Mouse (Mus musculus) forebrain, embryonic 13.5 days (tissue): ENCODE measurements around the gene Arhgef7. TPM values are rescaled to one million over a fixed set of nuclear protein-coding genes. Genes with fewer than 3 reads are reported as not detected.

Source experiments
- ATAC-seq: fragments of 200-750 bp; cut with Nextera tagmentation; 2 replicates; pipeline ENCODE4 v1.8.0; 2017
- H3K27ac ChIP-seq: fragments of 300-500 bp; sonication (generic); 2 replicates; pipeline ENCODE4 v1.5.1; 2015; ENCODE audit warnings: inconsistent platforms, mild to moderate bottlenecking, moderate library complexity
- H3K27me3 ChIP-seq: fragments of 300-500 bp; sonication (generic); 2 replicates; pipeline ENCODE4 v1.6.1; 2015; ENCODE audit warnings: mild to moderate bottlenecking, inconsistent platforms
- H3K36me3 ChIP-seq: fragments of 300-500 bp; sonication (generic); 2 replicates; pipeline ENCODE4 v1.6.1; 2015; ENCODE audit warnings: mild to moderate bottlenecking, inconsistent platforms; ENCODE audit not compliant: poor library complexity, severe bottlenecking
- H3K4me1 ChIP-seq: fragments of 300-500 bp; sonication (generic); 2 replicates; pipeline ENCODE4 v1.6.1; 2015; ENCODE audit warnings: inconsistent platforms
- H3K4me2 ChIP-seq: fragments of 300-500 bp; sonication (generic); 2 replicates; pipeline ENCODE4 v1.6.1; 2015; ENCODE audit warnings: inconsistent platforms, mild to moderate bottlenecking, moderate library complexity
- H3K4me3 ChIP-seq: fragments of 300-500 bp; sonication (generic); 2 replicates; pipeline ENCODE4 v1.5.1; 2015; ENCODE audit warnings: mild to moderate bottlenecking, inconsistent platforms
- H3K9ac ChIP-seq: fragments of 300-500 bp; sonication (generic); 2 replicates; pipeline ENCODE4 v1.6.1; 2015; ENCODE audit warnings: mild to moderate bottlenecking, inconsistent platforms
- H3K9me3 ChIP-seq: fragments of 300-500 bp; sonication (generic); replicated peaks from 2 replicates; pipeline ENCODE4 v1.6.1; 2016; ENCODE audit warnings: inconsistent platforms
- WGBS: fragments of 180-500 bp; shearing (Covaris S2); methylation state at CpG from one replicate; pipeline ENCODE4 v1.1.7; 2015; 5-methylcytosine and 5-hydroxymethylcytosine counted together
- polyA plus RNA-seq: library from polyadenylated mRNA; unstranded; fragments of >200 nt; fragmentation: Nextera tagmentation; extraction: Ambion mirVana; gene quantifications from 2 replicates; pipeline ENCODE4 v1.2.1, GENCODE M21; 2015

Gene Arhgef7
- polyA plus RNA-seq, 1 experiment from 2014 or later: 58.5 TPM

DNA sequence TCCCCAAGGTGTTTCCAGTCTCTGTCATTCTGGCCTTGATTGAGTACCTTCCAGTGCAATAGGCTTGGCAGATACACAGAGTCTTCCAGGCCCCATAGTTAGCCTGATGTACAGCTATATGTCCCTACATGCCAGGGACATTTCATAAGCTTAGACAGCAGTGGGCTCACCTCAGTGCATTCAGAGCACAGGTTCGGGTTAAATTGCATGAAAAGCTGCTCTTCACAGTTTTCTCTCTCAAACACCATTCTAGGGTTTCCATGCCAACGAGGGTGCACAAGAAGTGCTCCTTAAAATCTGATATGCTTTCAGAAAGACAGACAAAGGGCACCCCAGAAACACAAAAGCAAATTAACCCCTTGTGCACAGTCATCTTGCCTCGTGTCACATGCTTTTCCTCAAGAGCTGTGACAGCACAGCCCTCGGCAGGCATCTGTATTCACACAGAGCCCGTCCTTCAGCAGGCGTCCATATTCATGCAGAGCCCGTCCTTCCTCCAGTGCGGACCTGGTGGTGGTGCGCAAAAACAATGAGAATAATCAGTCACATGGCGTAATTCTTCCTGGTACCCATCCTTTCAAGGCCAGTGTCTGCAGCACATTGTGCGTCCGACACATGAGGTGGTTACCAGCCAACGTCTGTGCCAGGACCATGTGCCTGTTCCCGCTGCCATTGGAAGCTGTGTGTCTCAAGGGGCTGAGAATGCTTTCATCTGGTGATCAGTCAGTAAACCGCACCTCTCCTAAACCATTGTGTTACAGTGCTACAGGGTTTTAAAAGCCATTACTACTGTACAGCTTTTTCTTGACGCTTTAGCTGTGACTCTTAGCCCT is 102.9 kb downstream of the Arhgef7 start:
- H3K9ac ChIP-seq: peak overlapping the region; percentile 1; the same call in 1 of the 2 replicates
- ATAC-seq: peak; percentile 66
- H3K4me1 ChIP-seq: peaks cover 30% of the 10 kb centered on the region
- H3K27ac ChIP-seq: peak overlapping the region; percentile 76
- H3K4me2 ChIP-seq: peak overlapping the region; percentile 10; the same call in 1 of the 2 replicates
- no peak overlapping the region for H3K4me3 ChIP-seq
- WGBS: 50% methylated on average over 16 of the region's 16 CpGs
- H3K36me3 ChIP-seq: peaks cover 87% of the 10 kb centered on the region
- H3K9me3 ChIP-seq: no peaks in the 10 kb centered on the region
- no peaks in the 10 kb centered on the region for H3K27me3 ChIP-seq

DNA sequence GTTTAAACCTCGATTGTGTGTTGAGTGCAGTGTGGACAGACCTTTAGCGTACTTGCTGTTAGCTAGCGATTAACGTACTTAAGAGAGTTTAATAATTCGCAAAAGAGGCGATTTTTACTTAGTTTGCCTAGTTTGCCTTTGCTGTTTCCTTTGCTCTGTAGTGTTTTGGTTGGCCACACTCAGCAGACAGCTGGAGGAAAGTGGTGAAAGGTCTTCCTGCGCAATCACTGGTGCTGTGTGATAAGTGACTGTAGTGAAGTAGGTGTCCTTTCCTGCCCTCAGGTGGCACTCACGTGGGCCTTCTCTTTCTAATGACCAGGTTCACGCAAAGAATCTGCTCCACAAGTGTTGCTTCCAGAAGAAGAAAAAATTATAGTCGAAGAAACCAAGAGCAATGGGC is 103.7 kb downstream of the Arhgef7 start:
- ATAC-seq: no peak
- Histone ChIP-seq H3K27ac (peak overlapping the region; percentile 76; the same call in 1 of the 2 replicates), H3K4me3 (no peak overlapping the region), H3K4me1 (peaks cover 30% of the 10 kb centered on the region), H3K9me3 (no peaks in the 10 kb centered on the region), H3K27me3 (no peaks in the 10 kb centered on the region), H3K9ac (no peak overlapping the region), H3K36me3 (peaks cover 87% of the 10 kb centered on the region), H3K4me2 (no peak overlapping the region)
- WGBS: 88% methylated on average over 10 of the region's 10 CpGs

DNA sequence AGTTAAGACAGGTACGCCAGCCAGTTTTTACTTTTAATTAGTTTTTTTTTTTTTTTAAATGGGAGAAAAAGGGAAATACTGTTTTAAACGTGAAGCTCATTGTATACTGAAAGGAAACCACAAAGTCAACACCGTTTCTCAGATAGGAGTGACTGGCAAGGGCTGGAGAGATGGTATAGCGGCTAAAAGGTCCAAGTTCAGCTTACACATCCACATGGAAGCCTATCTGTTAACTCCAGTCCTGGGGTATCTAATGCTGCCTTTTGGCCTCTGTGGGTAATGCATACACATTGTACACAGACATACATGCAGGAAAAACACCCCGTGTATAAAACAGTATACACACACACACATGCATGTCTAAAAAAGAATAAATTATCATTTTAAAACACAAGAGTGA is 104.4 kb downstream of the Arhgef7 start:
- H3K27ac ChIP-seq: no peak overlapping the region
- 94% methylated on average over 5 of the region's 5 CpGs for WGBS
- H3K4me2 ChIP-seq: no peak overlapping the region
- H3K4me3 ChIP-seq: no peak overlapping the region
- no peaks in the 10 kb centered on the region for H3K9me3 ChIP-seq
- ATAC-seq: no peak
- H3K9ac ChIP-seq: no peak overlapping the region
- H3K36me3 ChIP-seq: peaks cover 89% of the 10 kb centered on the region
- H3K27me3 ChIP-seq: no peaks in the 10 kb centered on the region
- peaks cover 30% of the 10 kb centered on the region for H3K4me1 ChIP-seq

DNA sequence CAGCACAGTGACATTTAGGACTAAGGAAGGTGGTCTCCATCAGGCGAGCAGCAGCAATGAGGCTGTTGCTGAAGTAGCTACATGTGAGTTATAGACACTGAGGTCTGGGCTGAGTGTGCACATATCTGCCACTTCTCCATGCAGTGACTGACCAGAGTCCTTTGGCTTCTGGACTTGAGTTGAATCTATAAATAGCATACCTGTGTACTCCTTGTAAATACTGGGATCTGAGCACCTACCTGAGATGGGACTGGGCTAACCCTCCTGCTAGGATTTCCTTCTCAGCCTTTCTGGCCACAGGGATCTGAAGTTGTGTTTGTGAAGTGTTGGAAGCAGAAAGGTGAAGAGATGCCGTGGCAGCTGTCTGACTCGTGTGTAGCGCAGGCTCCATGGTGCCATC is 105.6 kb downstream of the Arhgef7 start:
- no peak overlapping the region for H3K4me3 ChIP-seq
- peaks cover 80% of the 10 kb centered on the region for H3K36me3 ChIP-seq
- H3K27ac ChIP-seq: no peak overlapping the region
- no peak overlapping the region for H3K9ac ChIP-seq
- no peak overlapping the region for H3K4me2 ChIP-seq
- WGBS: 91% methylated on average over 4 of the region's 4 CpGs
- ATAC-seq: no peak
- peaks cover 21% of the 10 kb centered on the region for H3K4me1 ChIP-seq
- no peaks in the 10 kb centered on the region for H3K27me3 ChIP-seq
- H3K9me3 ChIP-seq: no peaks in the 10 kb centered on the region

DNA sequence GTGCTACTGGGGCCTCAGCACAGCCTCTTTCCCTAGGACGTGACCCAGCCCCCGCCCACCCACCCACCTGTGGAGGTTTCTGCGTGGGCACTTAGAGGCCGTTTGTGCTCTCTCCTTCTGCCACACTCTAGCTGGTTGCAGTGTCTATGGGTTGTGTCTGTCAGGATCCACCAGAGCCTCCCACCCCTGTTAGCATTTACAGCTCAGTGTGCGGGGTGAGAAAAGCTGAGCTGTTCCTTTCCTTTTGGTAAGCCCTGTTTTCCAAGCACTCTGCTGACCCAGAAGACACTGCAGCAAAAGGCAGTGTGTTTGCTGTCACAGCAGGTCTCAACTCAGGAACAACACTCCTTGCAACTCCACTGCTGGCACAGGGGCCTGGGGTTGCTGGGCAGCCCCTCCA is 106.7 kb downstream of the Arhgef7 start:
- H3K4me3 ChIP-seq: no peak overlapping the region
- no peaks in the 10 kb centered on the region for H3K9me3 ChIP-seq
- ATAC-seq: no peak
- peaks cover 21% of the 10 kb centered on the region for H3K4me1 ChIP-seq
- H3K27ac ChIP-seq: no peak overlapping the region
- H3K36me3 ChIP-seq: peaks cover 72% of the 10 kb centered on the region
- H3K4me2 ChIP-seq: no peak overlapping the region
- 96% methylated on average over 5 of the region's 5 CpGs for WGBS
- no peaks in the 10 kb centered on the region for H3K27me3 ChIP-seq
- no peak overlapping the region for H3K9ac ChIP-seq

DNA sequence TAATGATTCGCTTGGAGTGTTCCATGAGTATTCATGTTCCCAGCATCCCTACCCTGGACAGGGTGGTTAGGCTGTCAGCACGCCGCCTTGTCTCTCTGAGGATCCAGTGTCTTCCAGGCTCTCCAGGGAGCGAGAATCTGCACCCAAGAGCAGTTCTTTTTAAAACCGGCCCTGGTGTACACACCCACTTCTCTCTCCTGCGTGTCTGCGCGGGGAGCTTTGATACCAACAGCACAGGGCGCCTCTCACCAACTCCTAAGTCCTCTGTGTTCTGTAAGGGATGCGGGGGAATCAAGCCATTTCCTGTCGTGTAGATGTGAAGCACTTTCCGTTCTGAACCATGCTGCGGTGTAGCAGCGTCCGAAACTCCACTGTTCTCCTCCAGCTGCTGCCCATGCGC is 107.2 kb downstream of the Arhgef7 start:
- Histone ChIP-seq H3K9ac (no peak overlapping the region), H3K4me1 (peaks cover 17% of the 10 kb centered on the region), H3K27ac (no peak overlapping the region), H3K27me3 (no peaks in the 10 kb centered on the region), H3K9me3 (no peaks in the 10 kb centered on the region), H3K4me2 (no peak overlapping the region), H3K36me3 (peaks cover 67% of the 10 kb centered on the region), H3K4me3 (no peak overlapping the region)
- WGBS: 92% methylated on average over 16 of the region's 16 CpGs
- ATAC-seq: no peak

DNA sequence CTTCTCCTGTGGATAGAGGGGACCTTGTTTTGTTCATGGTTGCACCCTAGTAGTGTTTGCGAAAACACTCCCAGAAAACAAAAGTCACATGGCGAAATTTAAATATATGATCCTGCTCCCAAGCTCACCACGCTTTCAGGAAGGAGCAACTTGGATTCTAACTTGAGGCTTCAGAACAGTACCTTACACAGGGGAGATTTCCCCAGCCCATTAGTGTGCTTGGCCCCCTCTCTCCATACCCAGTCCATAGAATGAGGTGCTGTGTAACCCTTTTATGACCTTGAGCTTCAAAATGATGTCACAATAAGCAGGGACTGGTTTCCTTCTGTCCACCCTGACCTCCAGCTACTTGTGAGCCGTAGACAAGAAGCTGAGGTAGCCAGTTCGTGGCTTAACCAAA is 112.7 kb downstream of the Arhgef7 start, which contains the start of gene Tex29:
Gene Tex29 (plus strand): TSS at position 301 of the 400 bp plus-strand sequence.
- H3K27ac ChIP-seq: peak within 1 kb of the TSS; percentile 72
- H3K9me3 ChIP-seq: no peaks in the 10 kb centered on the region
- WGBS: 86% methylated on average over 5 of the region's 5 CpGs
- ATAC-seq: no peak
- peaks cover 23% of the 10 kb centered on the region for H3K36me3 ChIP-seq
- no peak within 1 kb of the TSS for H3K9ac ChIP-seq
- peaks cover 30% of the 10 kb centered on the region for H3K4me1 ChIP-seq
- no peaks in the 10 kb centered on the region for H3K27me3 ChIP-seq
- 0 out of 2 replicates have a peak within 1 kb of the TSS, but pooled peaks have one; percentile 13 for H3K4me2 ChIP-seq
- no peak within 1 kb of the TSS for H3K4me3 ChIP-seq

DNA sequence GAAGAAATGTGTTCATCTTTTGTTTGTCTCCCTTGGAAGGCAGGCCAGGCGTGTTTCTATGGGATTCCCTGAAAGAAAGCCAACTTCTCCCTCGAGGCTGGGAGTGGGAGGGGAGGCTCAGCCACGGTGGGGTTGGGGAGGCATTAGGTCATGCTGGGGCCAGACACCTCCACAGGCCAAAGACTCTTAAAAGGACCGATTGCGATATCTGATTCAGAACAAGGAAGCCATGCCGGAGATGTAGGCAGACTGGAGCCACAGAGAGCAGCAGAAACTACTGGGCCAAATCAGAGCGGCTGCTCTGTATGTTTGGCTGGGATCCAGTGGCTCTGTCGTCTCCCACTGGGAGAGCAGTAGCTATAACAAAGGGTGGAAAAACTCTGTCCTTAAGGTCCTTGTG is 114.0 kb downstream of the Arhgef7 start:
- 22% methylated on average over 8 of the region's 8 CpGs for WGBS
- H3K4me1 ChIP-seq: peaks cover 30% of the 10 kb centered on the region
- H3K4me2 ChIP-seq: peak overlapping the region; percentile 13; the same call in 1 of the 2 replicates
- no peaks in the 10 kb centered on the region for H3K9me3 ChIP-seq
- ATAC-seq: peak; percentile 32; the same call in 1 of the 2 replicates
- 0 out of 2 replicates have a peak overlapping the region, but pooled peaks have one; percentile 35 for H3K9ac ChIP-seq
- H3K27ac ChIP-seq: peak overlapping the region; percentile 72
- H3K36me3 ChIP-seq: peaks cover 9% of the 10 kb centered on the region
- H3K4me3 ChIP-seq: no peak overlapping the region
- no peaks in the 10 kb centered on the region for H3K27me3 ChIP-seq

DNA sequence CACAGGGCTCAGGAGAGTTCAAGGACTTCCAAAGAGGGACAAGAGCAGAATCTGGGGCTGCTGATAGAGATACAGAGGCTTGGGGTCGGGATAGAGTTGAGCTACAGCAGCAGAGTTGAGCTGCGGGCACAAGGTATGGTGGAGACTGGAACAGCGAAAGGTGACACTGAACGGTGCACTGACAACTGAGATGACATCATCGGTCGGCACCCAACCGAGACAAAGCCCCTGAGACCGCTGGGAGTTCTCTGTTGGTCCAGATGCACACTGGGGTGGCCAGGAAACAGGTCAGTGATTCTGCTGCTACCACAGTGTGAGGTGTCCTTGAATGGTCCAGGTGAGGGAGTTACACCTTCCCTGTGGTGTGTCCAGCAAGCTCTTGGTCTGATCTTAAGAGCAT is 115.2 kb downstream of the Arhgef7 start:
- Histone ChIP-seq H3K4me1 (peaks cover 30% of the 10 kb centered on the region), H3K4me2 (no peak overlapping the region), H3K36me3 (0 out of 2 replicates have a peak, but pooled peaks cover 3% of the 10 kb centered on the region), H3K9ac (no peak overlapping the region), H3K27me3 (no peaks in the 10 kb centered on the region), H3K27ac (no peak overlapping the region), H3K9me3 (no peaks in the 10 kb centered on the region), H3K4me3 (no peak overlapping the region)
- no peak for ATAC-seq
- WGBS: 85% methylated on average over 8 of the region's 8 CpGs

DNA sequence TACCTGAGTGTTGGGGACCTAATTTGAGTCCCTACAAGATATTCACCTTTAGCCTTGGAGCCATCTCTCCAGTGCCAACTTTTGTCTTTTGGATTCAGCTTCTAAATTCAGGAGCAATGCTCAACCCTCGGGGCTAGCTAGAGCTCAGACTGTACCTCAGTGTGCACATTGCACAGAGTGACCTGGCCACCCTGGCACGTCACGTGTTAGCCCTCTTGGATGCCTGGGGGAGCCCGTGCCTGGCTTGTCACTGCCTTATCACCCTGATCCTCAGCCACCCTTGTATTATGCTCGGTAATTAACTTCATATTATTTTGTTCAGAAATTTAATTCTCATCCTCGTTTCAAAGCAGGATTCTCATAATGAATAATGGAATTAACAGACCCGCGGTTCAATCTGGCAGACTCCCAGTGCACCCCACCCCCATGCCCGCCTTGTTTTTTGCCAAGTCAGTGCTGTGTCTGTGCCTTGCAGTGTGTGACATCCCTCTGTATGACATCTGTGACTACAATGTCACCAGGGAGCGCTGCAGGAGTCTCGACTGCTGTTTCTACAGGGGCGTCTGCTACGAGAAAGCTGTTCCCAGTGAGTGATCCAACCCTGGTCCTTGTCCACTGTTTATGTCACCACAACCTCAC is 116.3 kb downstream of the Arhgef7 start:
- H3K27me3 ChIP-seq: no peaks in the 10 kb centered on the region
- H3K9ac ChIP-seq: no peak overlapping the region
- H3K27ac ChIP-seq: peak overlapping the region; percentile 57
- peaks cover 30% of the 10 kb centered on the region for H3K4me1 ChIP-seq
- ATAC-seq: peak; percentile 64
- WGBS: 73% methylated on average over 13 of the region's 13 CpGs
- H3K4me2 ChIP-seq: no peak overlapping the region
- no peaks in the 10 kb centered on the region for H3K36me3 ChIP-seq
- no peaks in the 10 kb centered on the region for H3K9me3 ChIP-seq
- no peak overlapping the region for H3K4me3 ChIP-seq

DNA sequence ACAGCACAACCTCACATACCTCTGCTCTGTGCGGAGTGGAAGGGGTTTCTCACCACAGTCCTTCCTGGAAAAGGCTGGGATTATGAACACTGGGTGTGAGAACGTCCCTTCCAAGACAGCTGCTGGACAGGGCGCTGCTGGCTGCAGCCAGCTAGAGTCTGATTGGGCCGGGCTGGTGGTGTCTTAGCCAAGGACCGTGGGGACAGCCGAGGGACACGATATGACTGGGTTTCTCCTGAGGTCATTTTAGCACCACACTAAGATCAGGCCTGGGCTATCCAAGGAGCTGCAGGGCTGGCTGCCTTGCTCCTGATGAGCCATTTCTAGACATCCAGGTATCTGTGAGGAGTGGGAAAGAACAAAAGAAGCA is 116.8 kb downstream of the Arhgef7 start:
- H3K4me2 ChIP-seq: no peak overlapping the region
- peak overlapping the region; percentile 57 for H3K27ac ChIP-seq
- H3K9ac ChIP-seq: no peak overlapping the region
- H3K36me3 ChIP-seq: no peaks in the 10 kb centered on the region
- ATAC-seq: no peak
- no peak overlapping the region for H3K4me3 ChIP-seq
- H3K27me3 ChIP-seq: no peaks in the 10 kb centered on the region
- no peaks in the 10 kb centered on the region for H3K9me3 ChIP-seq
- WGBS: 91% methylated on average over 7 of the region's 7 CpGs
- H3K4me1 ChIP-seq: peaks cover 30% of the 10 kb centered on the region

DNA sequence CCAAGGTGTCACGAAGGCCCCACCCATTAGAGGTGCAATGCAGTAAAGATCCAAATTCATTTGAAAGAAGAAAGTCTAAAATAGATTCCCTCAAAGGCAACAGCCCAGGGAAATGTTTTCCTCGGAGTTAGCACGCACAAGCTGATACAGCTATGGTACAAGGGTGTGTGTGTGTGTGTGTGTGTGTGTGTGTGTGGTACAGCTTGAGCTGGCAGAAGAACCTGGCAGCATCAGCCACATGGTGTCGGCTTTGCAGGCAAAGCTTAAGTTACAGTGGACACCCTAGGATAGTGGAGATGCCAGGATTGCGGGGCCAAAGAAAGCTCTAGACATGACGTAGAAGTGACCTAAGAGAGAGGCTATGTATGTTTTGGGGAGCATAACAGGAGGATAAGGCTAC is 119.3 kb downstream of the Arhgef7 start:
- Histone ChIP-seq H3K27me3 (no peaks in the 10 kb centered on the region), H3K4me3 (no peak overlapping the region), H3K36me3 (no peaks in the 10 kb centered on the region), H3K9ac (no peak overlapping the region), H3K4me1 (peaks cover 16% of the 10 kb centered on the region), H3K4me2 (no peak overlapping the region), H3K9me3 (no peaks in the 10 kb centered on the region), H3K27ac (no peak overlapping the region)
- WGBS: 92% methylated on average over 6 of the region's 6 CpGs
- ATAC-seq: no peak
